Mouse (Mus musculus): Measurements from ENCODE around the gene Zar1. TPM values are rescaled to one million over a fixed set of nuclear protein-coding genes. Genes with fewer than 3 reads are reported as not detected.
"Not testable (repeated sequence)": the region's sequence is repeated elsewhere in the genome, so short reads cannot be mapped to it uniquely, and the experiment has no call there.

The Zar1 gene
- total RNA-seq (2022): not detected

DNA sequence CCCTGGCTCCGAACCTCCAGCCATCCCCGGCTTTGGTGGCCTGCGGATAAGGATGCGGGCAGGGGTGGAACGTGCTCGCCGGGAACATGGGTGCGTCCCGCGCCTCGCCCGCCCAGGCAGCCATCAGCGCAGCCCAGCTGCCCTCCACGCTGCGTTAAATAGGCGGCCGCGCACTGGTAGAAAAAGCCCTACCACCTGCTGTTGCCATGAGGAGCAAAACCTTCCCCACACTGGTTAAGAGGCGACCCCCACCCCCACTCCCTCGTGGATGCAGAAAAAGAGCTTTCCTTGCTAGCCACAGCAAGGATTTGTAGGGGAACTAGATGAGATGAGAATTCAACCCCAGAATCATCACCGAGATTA is at the start of gene Zar1:
Zar1 (minus strand) TSS at position 285 of the 363 bp plus-strand sequence.
- DNase-seq: not testable (repeated sequence)

DNA sequence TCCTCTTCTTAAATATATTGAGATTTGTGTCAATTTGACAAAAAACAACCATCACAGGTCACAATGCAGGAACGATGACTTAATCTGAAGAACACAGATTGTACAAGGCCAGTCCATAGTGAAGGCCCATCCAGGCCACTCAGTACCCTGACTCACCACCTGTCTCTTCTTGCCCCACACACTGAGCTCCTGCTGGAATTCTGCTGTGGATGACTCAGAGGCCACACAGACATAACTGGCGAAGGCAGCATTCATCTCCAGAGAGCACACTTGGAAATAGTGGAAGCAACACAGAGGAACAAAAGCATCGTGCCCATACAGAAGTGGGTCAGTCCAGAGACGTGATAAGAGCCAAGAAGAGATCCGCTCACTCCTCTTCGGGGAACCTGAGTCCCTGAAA is 49.0 kb upstream of the Zar1 start:
- DNase-seq: peak; percentile 61

DNA sequence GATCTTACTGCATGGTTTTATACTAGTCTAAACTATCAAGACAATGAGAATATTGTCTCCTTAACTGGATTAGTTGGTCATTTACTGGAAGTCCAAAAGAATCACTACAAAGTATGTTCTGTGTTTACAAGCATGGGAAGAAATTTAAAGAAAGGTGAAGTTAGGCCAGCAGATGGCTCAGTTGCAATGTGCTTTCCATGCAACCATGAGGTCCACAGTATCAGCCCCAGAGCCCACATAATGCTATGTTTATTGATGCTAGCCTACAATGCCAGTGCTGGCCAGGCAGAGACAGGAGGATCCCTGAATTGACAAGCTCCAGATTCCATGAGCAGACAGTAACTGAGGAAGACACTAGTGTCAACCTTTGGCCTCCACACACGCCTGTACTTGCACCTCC is 40.0 kb upstream of the Zar1 start:
- no peak for DNase-seq

DNA sequence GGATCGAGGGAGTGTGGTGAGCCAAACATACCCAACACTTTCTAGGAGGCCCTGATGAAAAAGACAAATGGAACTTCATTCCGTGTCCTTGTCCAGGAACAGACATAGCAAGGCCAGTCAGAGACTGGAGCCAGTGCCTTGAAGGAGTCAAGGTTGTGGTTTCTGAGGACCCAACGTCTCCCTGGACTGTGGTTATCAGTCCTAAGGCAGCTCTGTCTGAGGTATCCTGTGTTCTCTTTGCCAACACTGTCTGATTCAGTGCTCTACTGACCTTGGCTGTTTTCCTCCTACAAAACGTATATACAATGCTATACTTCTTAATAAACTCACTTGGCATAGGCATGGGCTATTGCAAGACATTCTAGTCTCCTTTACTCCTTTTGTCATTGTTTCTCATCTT is 36.4 kb upstream of the Zar1 start:
- peak; percentile 6 for DNase-seq

DNA sequence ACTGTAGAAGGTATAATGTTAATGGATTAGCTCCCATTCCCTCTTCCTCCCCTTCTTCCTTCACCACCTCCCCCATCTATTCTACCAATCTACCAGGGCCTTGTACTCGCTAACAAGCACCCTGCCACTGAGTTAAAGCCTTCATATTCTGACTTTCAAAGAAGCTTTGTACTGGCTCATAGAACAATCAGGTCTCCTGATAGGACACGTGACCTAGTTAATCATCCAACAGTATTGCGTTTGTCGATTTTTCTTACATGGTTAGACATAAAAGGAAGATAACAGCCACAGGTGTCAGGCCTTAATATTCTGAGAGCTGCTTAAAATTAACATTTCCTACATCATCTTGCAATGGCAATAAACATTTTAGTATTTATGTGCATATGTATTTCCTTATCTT is 22.1 kb upstream of the Zar1 start:
- DNase-seq: no peak

DNA sequence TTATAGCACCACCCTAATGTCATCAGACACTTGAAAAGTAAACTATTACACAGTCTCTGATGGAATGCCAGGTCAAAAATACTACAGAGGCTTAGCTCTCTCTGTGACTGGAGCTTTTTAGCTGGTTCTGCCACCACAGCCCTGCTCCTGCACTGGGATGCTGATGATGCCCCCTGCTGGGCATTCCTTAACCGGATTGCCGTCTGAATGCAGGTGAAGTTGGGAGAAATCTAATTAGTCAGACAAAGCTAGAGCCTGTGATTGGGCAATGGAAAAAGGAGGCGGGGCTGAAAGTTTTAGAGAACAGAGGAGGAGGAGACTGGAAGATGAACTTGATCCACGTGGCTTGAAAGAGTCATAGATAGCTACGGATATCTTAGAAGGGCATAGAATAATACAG is 20.0 kb upstream of the Zar1 start:
- DNase-seq: peak; percentile 31

DNA sequence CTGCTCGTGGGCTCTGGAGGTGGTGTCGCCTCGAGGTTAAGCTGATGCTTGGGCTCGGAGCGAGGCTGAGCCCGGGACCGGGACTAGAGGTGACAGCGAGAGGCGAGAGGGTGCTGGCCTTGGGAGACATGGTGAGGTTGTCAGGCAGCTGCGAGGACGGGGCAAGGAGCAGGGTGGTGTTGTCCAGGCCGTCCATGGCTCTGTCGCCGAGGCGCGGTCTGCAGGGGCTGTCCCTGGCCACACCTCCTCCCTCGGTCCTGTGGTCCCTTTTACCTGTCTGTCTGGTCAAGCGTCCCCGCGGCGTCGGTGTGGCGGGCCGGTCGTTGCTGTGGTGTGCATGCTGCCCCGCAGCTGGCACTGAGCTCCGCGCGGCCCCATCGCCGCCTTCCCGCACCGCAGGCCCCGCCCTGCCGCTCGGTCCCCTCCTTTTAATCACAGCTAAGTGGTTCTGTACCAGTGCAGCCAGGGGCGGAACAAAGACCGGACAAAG is 6.2 kb upstream of the Zar1 start, which contains the start of gene Gm5868:
Gm5868 (minus strand) TSS at position 360 of the 490 bp plus-strand sequence.
- no peak for DNase-seq

DNA sequence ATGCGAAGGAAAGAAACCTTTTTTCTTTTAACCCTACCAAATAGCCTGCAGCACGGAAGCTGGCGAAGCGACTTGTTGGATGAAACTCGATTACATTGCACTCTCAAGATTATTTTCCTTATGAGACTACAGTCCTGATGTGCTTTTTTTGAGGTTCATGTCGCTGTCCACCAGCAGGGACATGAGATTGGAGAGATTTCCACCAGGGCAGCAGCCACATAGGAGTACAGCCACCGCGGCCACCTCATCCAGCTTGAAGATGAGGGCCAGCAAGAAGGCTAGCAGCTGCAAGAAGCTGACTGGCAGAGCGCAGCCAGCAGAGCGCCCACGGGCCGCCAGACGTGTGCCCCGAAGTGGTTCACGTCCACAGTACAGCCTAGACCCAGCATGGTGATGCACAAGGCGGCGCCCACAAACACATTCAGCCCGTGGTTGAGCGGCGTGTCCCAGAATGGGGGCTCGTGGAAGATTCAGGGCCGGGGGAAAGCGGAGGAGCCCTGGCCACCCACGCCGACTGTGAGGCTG is 5.7 kb upstream of the Zar1 start:
- not testable (repeated sequence) for DNase-seq

DNA sequence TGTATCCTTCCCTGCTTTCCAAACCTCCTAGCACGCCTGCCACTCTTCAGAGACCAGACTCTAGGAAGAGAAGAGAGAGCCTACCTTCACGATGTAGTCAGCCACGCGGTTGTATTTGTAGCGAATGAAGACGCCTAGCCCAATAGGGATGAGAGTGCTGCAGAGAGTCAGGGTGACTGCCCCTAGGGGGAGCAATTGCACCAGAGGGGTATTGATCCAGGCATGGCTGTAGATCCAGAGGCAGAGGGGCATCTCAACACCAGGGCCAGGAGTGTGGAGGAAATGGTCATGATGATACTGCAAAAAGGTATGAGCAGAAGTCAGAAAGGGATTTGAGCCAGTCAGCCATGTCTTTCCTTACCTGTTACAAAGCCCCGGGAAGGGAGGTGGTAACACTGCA is 5.1 kb upstream of the Zar1 start:
- not testable (repeated sequence) for DNase-seq

DNA sequence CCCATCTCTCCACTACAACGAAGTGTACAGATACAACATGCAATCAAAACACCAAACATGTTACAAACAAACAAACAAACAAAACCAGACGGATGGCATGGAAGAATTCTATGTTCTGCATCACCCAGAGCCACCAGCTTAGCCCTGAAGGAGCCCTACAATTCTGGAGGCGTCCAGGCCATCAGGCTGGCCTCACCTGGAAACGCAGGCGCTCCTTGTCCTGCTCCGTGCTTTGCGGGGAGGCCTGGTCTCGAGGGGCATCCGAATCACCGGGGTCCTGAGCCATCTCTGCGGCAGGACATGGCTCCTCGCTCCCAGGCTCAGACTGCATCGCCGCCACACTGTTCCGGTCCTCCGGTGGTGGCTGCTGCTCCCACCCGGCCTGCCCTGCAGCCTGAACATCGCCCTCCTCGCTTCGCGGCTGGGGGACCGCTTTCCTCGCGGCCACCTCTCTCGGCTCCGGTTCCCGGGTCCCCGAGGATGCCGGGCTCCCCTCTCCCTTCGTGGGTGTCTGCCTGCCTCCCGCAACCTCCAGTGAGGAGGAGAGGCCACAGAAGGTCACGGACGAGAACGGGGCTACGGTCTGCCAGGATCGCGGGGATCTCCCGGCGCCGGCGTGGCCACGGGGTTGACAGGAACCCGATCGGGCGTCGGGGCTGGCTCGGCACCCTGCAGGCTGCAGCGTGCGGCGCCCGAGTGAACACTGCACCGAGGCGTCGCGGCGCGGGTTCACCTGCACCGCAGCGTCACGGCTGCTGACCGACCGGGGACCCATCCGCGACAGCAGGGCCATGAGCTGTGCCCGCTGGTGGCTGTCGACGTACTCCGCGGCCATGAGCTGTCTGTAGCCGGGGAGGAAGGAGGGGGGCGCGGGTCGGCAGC is 725 bp downstream of the Zar1 start:
- not testable (repeated sequence) for DNase-seq

DNA sequence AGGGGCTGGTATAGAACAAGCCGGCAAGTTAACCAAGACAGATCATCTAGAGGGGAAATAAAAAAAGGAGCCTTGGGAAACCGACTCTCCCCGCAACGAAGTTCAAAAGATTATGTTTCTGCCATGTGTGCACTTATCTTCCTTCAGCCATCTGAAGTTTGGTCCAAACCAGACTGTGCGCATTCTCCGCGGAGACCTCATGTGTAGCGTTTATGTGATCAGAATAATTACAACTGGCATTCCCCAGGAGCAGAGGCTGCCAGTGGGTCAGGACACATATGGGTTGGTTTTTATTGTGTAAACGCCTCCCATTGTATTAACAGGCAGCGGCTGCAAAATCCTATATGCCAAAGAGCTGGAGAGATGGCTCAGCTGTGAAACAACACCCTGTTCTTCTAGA is 1.5 kb downstream of the Zar1 start:
- not testable (repeated sequence) for DNase-seq

DNA sequence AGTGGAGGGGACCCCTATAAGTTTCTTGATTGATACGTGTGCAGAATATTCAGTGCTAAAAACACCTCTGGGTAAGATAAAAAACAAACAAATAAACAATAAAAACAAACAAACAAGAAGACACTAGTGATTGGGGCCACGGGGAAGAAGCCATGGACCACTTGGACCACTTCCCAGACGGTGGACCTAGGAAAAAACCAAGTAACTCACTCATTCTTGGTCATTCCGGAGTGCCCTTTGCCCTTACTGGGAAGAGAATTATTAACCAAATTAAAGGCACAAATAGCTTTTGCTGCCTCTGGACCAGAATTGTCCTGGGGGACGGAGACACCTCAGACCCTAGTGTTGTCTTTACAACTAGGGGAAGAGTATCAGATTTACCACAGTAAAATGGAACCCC is 15.4 kb downstream of the Zar1 start:
- DNase-seq: no peak

DNA sequence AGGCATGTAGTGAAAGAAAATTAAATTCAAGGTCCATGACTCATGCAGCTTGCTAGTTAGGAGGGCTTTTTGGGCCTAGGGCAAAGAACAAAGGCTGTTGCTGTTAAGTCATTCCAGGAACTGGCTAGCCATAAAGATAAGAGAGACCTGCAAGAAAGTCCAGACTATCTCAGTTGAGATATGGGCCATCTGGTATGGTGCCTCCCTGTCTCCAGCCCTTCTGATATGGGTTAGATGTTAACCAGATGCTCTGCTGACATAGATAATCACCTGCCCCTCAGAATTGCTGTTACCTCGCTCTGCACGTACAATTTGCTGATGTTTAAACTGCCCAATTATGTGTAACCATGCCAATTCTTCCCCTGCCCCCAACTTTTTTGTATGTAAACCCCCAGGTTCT is 17.9 kb downstream of the Zar1 start:
- not testable (repeated sequence) for DNase-seq

DNA sequence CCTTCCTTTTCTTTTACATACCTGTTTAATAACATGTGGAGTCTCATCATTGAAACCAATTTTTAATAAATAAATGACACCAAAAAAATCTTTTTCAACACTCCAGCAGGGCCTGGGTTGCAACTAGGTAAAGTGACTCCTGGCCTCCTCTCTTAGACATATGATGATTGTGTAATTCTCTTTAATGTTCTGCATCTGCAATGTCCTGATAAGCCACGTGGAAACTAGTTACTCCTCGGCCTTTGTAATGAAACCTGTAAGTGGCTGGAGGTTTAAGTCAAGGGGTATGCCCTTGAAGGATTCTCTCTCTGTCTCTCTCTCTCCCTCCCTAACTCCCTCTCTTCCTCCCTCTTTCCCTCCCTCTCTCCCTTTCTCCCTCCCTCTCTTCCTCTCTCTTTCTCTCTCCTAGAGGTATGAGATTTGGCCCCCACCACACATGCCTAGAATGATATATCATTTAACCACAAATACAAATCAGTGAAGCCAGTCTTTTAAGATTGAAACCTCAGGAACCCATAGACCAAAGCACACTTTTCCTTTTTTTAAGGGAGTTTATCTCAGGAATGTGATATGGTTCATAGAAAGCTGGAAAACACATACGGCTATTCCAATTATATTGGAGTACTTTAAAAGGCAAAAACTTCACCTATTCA is 20.0 kb downstream of the Zar1 start:
- DNase-seq: no peak

DNA sequence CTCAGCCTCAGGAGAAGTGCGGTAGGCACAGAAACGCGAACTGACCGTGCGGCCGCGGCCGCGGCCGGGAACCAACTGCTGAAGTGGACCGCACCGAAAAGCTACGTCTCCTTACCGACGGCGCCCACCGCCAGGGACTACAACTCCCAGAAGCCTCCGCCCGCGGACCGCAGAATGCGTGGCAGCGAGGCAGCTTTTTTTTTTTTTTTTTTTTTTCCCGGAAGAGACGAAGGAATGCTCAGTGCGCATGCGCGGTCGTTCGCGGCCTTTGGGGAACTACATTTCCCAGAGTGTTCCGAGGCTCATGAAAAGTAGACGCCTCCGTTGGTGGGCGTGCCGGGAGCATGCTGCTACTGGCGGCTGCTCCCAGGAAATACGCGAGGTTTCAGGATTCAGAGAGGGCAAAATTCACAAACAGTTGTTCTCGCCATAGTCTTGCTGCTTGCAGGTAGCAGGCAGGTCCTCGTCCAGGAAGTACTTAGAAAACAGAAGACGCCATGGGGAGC is 21.5 kb downstream of the Zar1 start, which contains the start of gene Nfxl1:
Nfxl1 (minus strand) TSS at position 141 of the 506 bp plus-strand sequence.
- peak; percentile 95 for DNase-seq

DNA sequence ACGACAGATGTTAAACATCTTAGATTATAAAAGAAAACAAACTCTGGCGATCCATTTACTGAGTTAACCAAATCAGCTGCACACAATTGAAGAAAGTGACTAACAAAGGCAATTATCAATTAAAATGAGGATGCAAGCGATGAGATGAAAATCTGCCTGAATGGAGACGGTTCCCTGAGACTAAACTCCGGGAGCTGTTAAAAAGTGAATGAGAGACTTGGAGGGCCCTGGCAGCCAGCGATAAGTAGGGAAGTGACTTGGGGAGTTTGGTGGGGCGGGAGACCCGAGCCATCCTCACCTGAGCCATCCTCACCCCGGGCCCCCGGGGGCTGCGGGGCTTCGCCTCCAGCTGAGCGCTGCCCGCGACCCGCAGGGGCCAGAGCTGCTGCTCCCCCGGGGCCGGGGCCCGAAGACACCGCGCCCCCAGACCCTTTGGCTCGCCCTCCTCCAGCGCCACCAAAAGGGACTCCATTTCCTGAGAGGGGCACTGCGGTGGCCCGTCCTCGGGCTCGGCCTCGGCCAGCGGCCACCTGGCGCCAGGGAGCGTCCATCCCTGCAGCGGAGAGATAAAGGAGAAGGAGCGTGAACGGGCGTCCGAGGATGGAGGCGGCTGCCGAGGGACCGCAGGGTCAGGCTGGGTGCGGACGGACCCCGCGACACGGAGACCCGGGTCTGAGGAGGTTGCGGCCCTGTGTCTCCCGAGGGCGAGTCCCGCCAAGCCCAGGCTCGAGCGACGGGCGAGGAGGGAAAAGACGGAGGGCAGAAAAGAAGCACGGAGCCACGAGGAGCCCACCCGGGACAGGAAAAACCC is 22.1 kb downstream of the Zar1 start:
- DNase-seq: no peak

DNA sequence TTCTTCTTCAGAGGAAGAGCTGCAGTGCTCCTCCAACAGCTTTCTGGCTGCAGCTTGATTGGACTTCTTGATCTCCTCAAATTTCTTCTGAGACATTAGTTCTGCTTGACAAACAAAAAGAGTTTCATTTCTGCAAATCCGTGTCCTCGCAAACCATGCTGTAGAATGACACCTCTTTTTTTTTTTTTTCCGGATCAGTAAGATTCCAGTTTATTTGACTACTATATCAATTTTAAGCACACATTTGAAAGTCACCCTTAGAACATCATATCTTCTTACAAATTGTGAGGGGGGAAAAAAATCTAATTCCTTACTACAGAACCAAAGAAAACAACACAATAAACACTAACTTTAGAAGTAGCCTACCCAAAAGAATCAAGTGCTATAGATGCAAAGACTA is 24.8 kb downstream of the Zar1 start:
- DNase-seq: no peak

DNA sequence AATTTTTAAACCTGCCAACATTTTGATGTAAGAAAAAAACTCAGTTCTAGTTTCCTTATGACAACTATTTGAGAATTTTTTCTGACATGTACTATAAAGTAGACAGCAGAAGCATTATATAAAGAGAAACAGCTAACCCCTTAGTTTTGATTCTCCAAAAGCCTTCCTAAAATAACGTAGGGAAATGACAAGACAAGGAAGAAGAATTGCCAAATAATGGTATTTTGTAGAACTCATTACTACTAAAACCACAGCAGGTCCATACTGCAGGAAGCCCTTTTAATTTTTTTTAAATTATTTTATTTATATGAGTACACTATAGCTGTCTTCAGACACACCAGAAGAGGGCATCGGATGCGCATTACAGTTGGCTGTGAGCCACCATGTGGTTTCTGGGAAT is 29.8 kb downstream of the Zar1 start:
- no peak for DNase-seq

DNA sequence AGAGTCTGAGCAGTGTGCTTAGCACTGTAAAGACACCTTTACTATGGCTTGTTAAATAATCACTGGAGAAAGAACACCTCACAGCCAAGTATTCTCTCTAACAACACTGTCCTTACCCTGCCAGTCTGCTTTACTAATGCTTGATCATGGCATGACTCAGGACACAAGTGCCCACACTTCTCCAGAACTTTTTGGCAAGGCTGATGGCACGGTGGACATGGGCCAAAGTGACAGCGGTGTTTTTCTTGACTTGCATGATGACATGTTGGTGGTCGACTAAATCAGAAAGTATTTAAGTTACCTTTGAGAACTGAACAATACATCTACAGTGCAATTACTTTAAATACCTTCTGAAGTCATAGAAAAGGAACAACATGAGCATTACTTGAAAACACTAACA is 52.2 kb downstream of the Zar1 start:
- peak; percentile 27 for DNase-seq
